Mouse (Mus musculus): ENCODE data around the gene Lypd6b. TPM values are rescaled to one million over a fixed set of nuclear protein-coding genes. Genes with fewer than 3 reads are reported as not detected.

The Lypd6b gene
- polyA plus RNA-seq, 1 experiment from 2014 or later = 0.87 TPM

- Histone ChIP-seq H3K4me1 (ENCODE audit: control insufficient read depth, insufficient read depth, low read length) (peaks cover 3% of the 10 kb centered on the region), H3K4me3 (ENCODE audit: low read depth, low read length) (no peak overlapping the region), H3K9ac (ENCODE audit: low read length) (no peak overlapping the region), H3K9me3 (ENCODE audit: control insufficient read depth, low read length) (no peaks in the 10 kb centered on the region), H3K4me2 (no peak overlapping the region), H3K36me3 (ENCODE audit: control insufficient read depth, insufficient read depth, low read length) (peaks cover 7% of the 10 kb centered on the region), H3K27me3 (ENCODE audit: control insufficient read depth, insufficient read depth, low read length) (no peaks in the 10 kb centered on the region), H3K27ac (ENCODE audit: low read depth, low read length) (no peak overlapping the region)
- 93% methylated on average over 7 of the region's 7 CpGs for WGBS
- no peak for DNase-seq (ENCODE audit: low spot score, missing footprints)
- ATAC-seq (ENCODE audit: low FRiP score) = no peak
Measured at GRCm38 (mm10) chr2:49746947-49747346, 40.5 kb upstream of the Lypd6b start.

GRCm38 (mm10) chr2:49747670-49748069, 39.8 kb upstream of the Lypd6b start:
- Histone ChIP-seq H3K9ac (ENCODE audit: low read length) (no peak overlapping the region), H3K36me3 (ENCODE audit: control insufficient read depth, insufficient read depth, low read length) (peaks cover 10% of the 10 kb centered on the region), H3K4me3 (ENCODE audit: low read depth, low read length) (no peak overlapping the region), H3K27me3 (ENCODE audit: control insufficient read depth, insufficient read depth, low read length) (no peaks in the 10 kb centered on the region), H3K27ac (ENCODE audit: low read depth, low read length) (no peak overlapping the region), H3K9me3 (ENCODE audit: control insufficient read depth, low read length) (no peaks in the 10 kb centered on the region), H3K4me2 (no peak overlapping the region), H3K4me1 (ENCODE audit: control insufficient read depth, insufficient read depth, low read length) (no peaks in the 10 kb centered on the region; the same call in none of the 2 replicates)
- ATAC-seq (ENCODE audit: low FRiP score) (no peak), DNase-seq (ENCODE audit: low spot score, missing footprints) (no peak)
- 89% methylated on average over 2 of the region's 2 CpGs for WGBS

GRCm38 (mm10) chr2:49748628-49749342, 38.7 kb upstream of the Lypd6b start:
- Histone ChIP-seq H3K4me2 (no peak overlapping the region), H3K9ac (ENCODE audit: low read length) (no peak overlapping the region), H3K27ac (ENCODE audit: low read depth, low read length) (no peak overlapping the region), H3K36me3 (ENCODE audit: control insufficient read depth, insufficient read depth, low read length) (peaks cover 10% of the 10 kb centered on the region), H3K4me3 (ENCODE audit: low read depth, low read length) (no peak overlapping the region), H3K27me3 (ENCODE audit: control insufficient read depth, insufficient read depth, low read length) (no peaks in the 10 kb centered on the region), H3K4me1 (ENCODE audit: control insufficient read depth, insufficient read depth, low read length) (no peaks in the 10 kb centered on the region; the same call in 1 of the 2 replicates), H3K9me3 (ENCODE audit: control insufficient read depth, low read length) (no peaks in the 10 kb centered on the region)
- 88% methylated on average over 14 of the region's 14 CpGs for WGBS
- DNase-seq (ENCODE audit: low spot score, missing footprints) (peak; percentile 95), ATAC-seq (ENCODE audit: low FRiP score) (no peak)

GRCm38 (mm10) chr2:49749730-49750576, 37.5 kb upstream of the Lypd6b start:
- no peaks in the 10 kb centered on the region for H3K27me3 ChIP-seq (ENCODE audit: control insufficient read depth, insufficient read depth, low read length)
- H3K4me3 ChIP-seq (ENCODE audit: low read depth, low read length) = no peak overlapping the region
- H3K4me2 ChIP-seq = no peak overlapping the region
- H3K9me3 ChIP-seq (ENCODE audit: control insufficient read depth, low read length) = no peaks in the 10 kb centered on the region
- H3K9ac ChIP-seq (ENCODE audit: low read length) = no peak overlapping the region
- 91% methylated on average over 11 of the region's 11 CpGs for WGBS
- no peak overlapping the region for H3K27ac ChIP-seq (ENCODE audit: low read depth, low read length)
- peaks cover 8% of the 10 kb centered on the region for H3K36me3 ChIP-seq (ENCODE audit: control insufficient read depth, insufficient read depth, low read length)
- H3K4me1 ChIP-seq (ENCODE audit: control insufficient read depth, insufficient read depth, low read length) = no peaks in the 10 kb centered on the region; the same call in 1 of the 2 replicates
- no peak for ATAC-seq (ENCODE audit: low FRiP score)
- no peak for DNase-seq (ENCODE audit: low spot score, missing footprints)

DNA sequence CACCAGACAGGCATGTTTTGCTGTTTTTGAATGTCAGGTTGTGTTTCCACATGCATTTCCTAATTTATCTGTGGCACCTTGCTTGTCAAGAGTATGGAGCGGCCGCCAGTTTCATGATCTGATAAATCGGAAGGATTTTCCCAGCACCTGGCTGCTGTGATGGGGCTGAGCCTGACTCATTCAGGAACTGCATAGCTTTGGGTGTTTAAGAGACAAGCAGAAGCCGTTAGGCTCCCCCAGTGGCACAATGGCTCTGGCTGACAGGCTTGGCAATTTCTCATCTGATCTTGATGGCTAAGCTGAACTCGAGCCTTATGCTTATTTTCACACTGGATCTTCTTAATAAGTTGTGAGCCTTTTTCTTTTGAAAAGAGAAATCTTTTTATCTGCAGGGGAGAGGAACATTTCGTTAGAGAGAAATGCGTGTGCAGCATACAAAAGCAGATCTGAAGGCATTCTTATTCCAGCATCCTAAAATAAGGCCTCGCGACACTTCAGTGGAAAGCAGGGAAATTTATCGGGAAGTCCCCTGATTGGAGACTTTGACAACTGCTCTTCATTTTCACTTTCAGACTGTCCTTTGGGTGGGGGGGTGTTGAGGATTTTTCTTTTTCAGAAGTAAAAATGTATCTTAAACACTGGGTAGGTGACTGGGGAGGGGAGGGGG, 35.8 kb upstream of the Lypd6b start:
- no peak for ATAC-seq (ENCODE audit: low FRiP score)

DNA sequence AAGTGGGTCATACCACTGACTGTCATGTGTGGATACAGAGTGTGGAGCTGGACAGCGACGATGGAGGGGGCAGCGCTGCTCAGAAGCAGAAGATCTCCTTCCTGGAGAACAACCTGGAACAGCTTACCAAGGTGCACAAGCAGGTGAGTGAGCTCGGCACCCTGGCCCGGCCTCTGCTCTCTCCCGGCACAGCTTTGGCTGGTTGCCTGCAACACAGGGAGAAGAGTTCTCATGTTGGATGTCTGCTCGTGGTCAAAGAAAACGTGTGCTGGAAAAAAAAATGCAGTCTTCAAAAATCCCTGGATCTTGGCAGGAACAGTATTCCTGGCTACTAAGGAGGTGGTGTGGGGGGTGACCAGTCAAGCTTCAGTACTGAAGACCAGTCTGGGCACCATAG, 35.3 kb upstream of the Lypd6b start:
- Histone ChIP-seq H3K4me2 (no peak overlapping the region), H3K4me1 (ENCODE audit: control insufficient read depth, insufficient read depth, low read length) (no peaks in the 10 kb centered on the region), H3K9ac (ENCODE audit: low read length) (no peak overlapping the region), H3K27me3 (ENCODE audit: control insufficient read depth, insufficient read depth, low read length) (no peaks in the 10 kb centered on the region), H3K4me3 (ENCODE audit: low read depth, low read length) (no peak overlapping the region), H3K36me3 (ENCODE audit: control insufficient read depth, insufficient read depth, low read length) (peaks cover 3% of the 10 kb centered on the region; the same call in 1 of the 2 replicates), H3K9me3 (ENCODE audit: control insufficient read depth, low read length) (no peaks in the 10 kb centered on the region), H3K27ac (ENCODE audit: low read depth, low read length) (no peak overlapping the region)
- no peak for ATAC-seq (ENCODE audit: low FRiP score)
- WGBS = 89% methylated on average over 8 of the region's 8 CpGs
- no peak for DNase-seq (ENCODE audit: low spot score, missing footprints)

More for the DNA sequence above, 35.8 kb upstream of the Lypd6b start:
- H3K36me3 ChIP-seq (ENCODE audit: control insufficient read depth, insufficient read depth, low read length) = peaks cover 8% of the 10 kb centered on the region
- no peak overlapping the region for H3K4me3 ChIP-seq (ENCODE audit: low read depth, low read length)
- no peak for DNase-seq (ENCODE audit: low spot score, missing footprints)
- H3K4me2 ChIP-seq = no peak overlapping the region
- no peaks in the 10 kb centered on the region for H3K4me1 ChIP-seq (ENCODE audit: control insufficient read depth, insufficient read depth, low read length)
- no peak overlapping the region for H3K9ac ChIP-seq (ENCODE audit: low read length)
- no peak overlapping the region for H3K27ac ChIP-seq (ENCODE audit: low read depth, low read length)
- H3K27me3 ChIP-seq (ENCODE audit: control insufficient read depth, insufficient read depth, low read length) = no peaks in the 10 kb centered on the region
- no peaks in the 10 kb centered on the region for H3K9me3 ChIP-seq (ENCODE audit: control insufficient read depth, low read length)
- WGBS = 84% methylated on average over 10 of the region's 10 CpGs

DNA sequence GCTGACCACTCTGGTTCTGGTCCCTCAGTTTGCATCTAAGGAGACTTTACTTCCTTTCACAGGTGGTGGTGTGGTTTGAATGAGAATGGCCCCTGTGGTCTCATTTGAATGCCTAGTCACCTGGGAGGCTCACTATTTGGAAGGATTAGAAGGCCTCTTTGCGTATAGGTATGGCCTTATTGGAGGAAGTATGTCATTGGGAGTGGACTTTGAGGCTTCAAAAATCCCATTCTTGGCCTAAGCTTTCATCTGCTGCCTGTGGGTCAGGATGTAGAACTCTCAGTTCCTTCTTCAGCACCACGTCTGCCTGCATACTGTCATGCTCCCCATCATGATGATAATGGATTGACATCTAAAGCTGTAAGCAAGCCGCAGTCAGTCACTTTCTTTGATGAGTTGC, 34.4 kb upstream of the Lypd6b start:
- H3K9me3 ChIP-seq (ENCODE audit: control insufficient read depth, low read length) = no peaks in the 10 kb centered on the region
- no peak overlapping the region for H3K9ac ChIP-seq (ENCODE audit: low read length)
- DNase-seq (ENCODE audit: low spot score, missing footprints) (no peak), ATAC-seq (ENCODE audit: low FRiP score) (no peak)
- no peak overlapping the region for H3K27ac ChIP-seq (ENCODE audit: low read depth, low read length)
- H3K4me2 ChIP-seq = no peak overlapping the region
- H3K36me3 ChIP-seq (ENCODE audit: control insufficient read depth, insufficient read depth, low read length) = peaks cover 6% of the 10 kb centered on the region; the same call in 1 of the 2 replicates
- WGBS = 97% methylated on average over 3 of the region's 3 CpGs
- H3K4me3 ChIP-seq (ENCODE audit: low read depth, low read length) = no peak overlapping the region
- H3K27me3 ChIP-seq (ENCODE audit: control insufficient read depth, insufficient read depth, low read length) = no peaks in the 10 kb centered on the region
- H3K4me1 ChIP-seq (ENCODE audit: control insufficient read depth, insufficient read depth, low read length) = no peaks in the 10 kb centered on the region

GRCm38 (mm10) chr2:49755054-49755453, 32.4 kb upstream of the Lypd6b start:
- Histone ChIP-seq H3K4me1 (ENCODE audit: control insufficient read depth, insufficient read depth, low read length) (no peaks in the 10 kb centered on the region), H3K9me3 (ENCODE audit: control insufficient read depth, low read length) (no peaks in the 10 kb centered on the region), H3K9ac (ENCODE audit: low read length) (no peak overlapping the region), H3K4me2 (no peak overlapping the region), H3K4me3 (ENCODE audit: low read depth, low read length) (no peak overlapping the region), H3K27ac (ENCODE audit: low read depth, low read length) (no peak overlapping the region), H3K36me3 (ENCODE audit: control insufficient read depth, insufficient read depth, low read length) (peaks cover 11% of the 10 kb centered on the region; the same call in 1 of the 2 replicates), H3K27me3 (ENCODE audit: control insufficient read depth, insufficient read depth, low read length) (no peaks in the 10 kb centered on the region)
- DNase-seq (ENCODE audit: low spot score, missing footprints) = no peak
- peak; percentile 75 for ATAC-seq (ENCODE audit: low FRiP score)
- 65% methylated on average over 2 of the region's 2 CpGs for whole genome bisulfite sequencing

Measured in midbrain, embryonic 11.5 days (tissue).